Mouse (Mus musculus) lung, adult 2 months (tissue): ENCODE results near the gene Ccdc85a. TPM values are rescaled to one million over a fixed set of nuclear protein-coding genes. Genes with fewer than 3 reads are reported as not detected.

Experiments used
- DNase-seq: peaks from one replicate; pipeline ENCODE4 v3.0.0; 2022
- H3K4me1 ChIP-seq: fragments of 200-500 bp; 2 replicates; pipeline ENCODE4 v1.6.1; 2011; ENCODE audit warnings: low read length; ENCODE audit not compliant: control insufficient read depth, insufficient read depth
- H3K4me3 ChIP-seq: fragments of 200-500 bp; replicated peaks from 2 replicates; pipeline ENCODE3; 2011; ENCODE audit warnings: low read depth, mild to moderate bottlenecking, control low read depth, low read length; ENCODE audit errors: extremely low read depth
- CTCF ChIP-seq: fragments of 200-500 bp; IDR thresholded peaks from 2 replicates; pipeline ENCODE4 v1.5.1; 2011; ENCODE audit warnings: mild to moderate bottlenecking, low read length, control low read depth; ENCODE audit not compliant: insufficient read depth
- POLR2A ChIP-seq: fragments of 200-500 bp; IDR thresholded peaks from 2 replicates; pipeline ENCODE4 v1.6.1; 2011; ENCODE audit warnings: low read depth, mild to moderate bottlenecking, control low read depth, low read length, borderline replicate concordance; ENCODE audit errors: extremely low read depth
- WGBS: fragments of 180-500 bp; shearing (Covaris S2); methylation state at CpG from one replicate; pipeline ENCODE4 v1.1.7; 2018; 5-methylcytosine and 5-hydroxymethylcytosine counted together
- polyA plus RNA-seq: library from polyadenylated mRNA; depleted of rRNA; stranded (reverse); fragments of >200 nt; gene quantifications from 2 replicates; pipeline ENCODE4 v1.2.3, GENCODE M21; 2012

Gene Ccdc85a
- polyA plus RNA-seq, 1 experiment: 14.6 TPM

- Histone ChIP-seq H3K4me3 (no peak overlapping the region), H3K4me1 (no peaks in the 10 kb centered on the region; the same call in 1 of the 2 replicates)
- 74% methylated on average over 2 of the region's 2 CpGs for WGBS
- DNase-seq: no peak
- no peak for TF ChIP-seq CTCF
- no peak for TF ChIP-seq POLR2A
Observed at GRCm38 (mm10) chr11:28543429-28543828, 40.7 kb downstream of the Ccdc85a start.

- no peak overlapping the region for H3K4me3 ChIP-seq
- WGBS: 88% methylated on average over 1 of the region's 1 CpGs
- TF ChIP-seq CTCF: no peak
- TF ChIP-seq POLR2A: no peak
- H3K4me1 ChIP-seq: no peaks in the 10 kb centered on the region; the same call in 1 of the 2 replicates
- no peak for DNase-seq
Observed at GRCm38 (mm10) chr11:28541307-28541706, 42.8 kb downstream of the Ccdc85a start.

- WGBS: 86% methylated on average over 2 of the region's 2 CpGs
- TF ChIP-seq CTCF (no peak), POLR2A (no peak)
- H3K4me3 ChIP-seq: no peak overlapping the region
- no peak for DNase-seq
- H3K4me1 ChIP-seq: no peaks in the 10 kb centered on the region
Observed at GRCm38 (mm10) chr11:28533286-28533685, 50.8 kb downstream of the Ccdc85a start.

- H3K4me1 ChIP-seq: no peaks in the 10 kb centered on the region; the same call in 1 of the 2 replicates
- TF ChIP-seq CTCF (no peak), POLR2A (no peak)
- H3K4me3 ChIP-seq: no peak overlapping the region
- no peak for DNase-seq
Observed at GRCm38 (mm10) chr11:28501190-28501589, 82.9 kb downstream of the Ccdc85a start.

GRCm38 (mm10) chr11:28497034-28497433, 87.1 kb downstream of the Ccdc85a start:
- Histone ChIP-seq H3K4me3 (no peak overlapping the region), H3K4me1 (no peaks in the 10 kb centered on the region; the same call in 1 of the 2 replicates)
- DNase-seq: no peak
- no peak for TF ChIP-seq CTCF
- no peak for TF ChIP-seq POLR2A

GRCm38 (mm10) chr11:28493362-28493761, 90.8 kb downstream of the Ccdc85a start:
- DNase-seq: no peak
- TF ChIP-seq CTCF (no peak), POLR2A (no peak)
- Histone ChIP-seq H3K4me3 (no peak overlapping the region), H3K4me1 (no peaks in the 10 kb centered on the region; the same call in 1 of the 2 replicates)

- Histone ChIP-seq H3K4me3 (no peak overlapping the region), H3K4me1 (no peaks in the 10 kb centered on the region)
- 43% methylated on average over 1 of the region's 1 CpGs for WGBS
- no peak for TF ChIP-seq CTCF
- no peak for TF ChIP-seq POLR2A
- DNase-seq: no peak
Observed at GRCm38 (mm10) chr11:28491330-28491729, 92.8 kb downstream of the Ccdc85a start.

GRCm38 (mm10) chr11:28484083-28484729, 99.9 kb downstream of the Ccdc85a start:
- H3K4me3 ChIP-seq: no peak overlapping the region
- peaks cover 2% of the 10 kb centered on the region; the same call in 1 of the 2 replicates for H3K4me1 ChIP-seq
- 41% methylated on average over 4 of the region's 4 CpGs for WGBS
- DNase-seq: no peak
- TF ChIP-seq CTCF: no peak
- no peak for TF ChIP-seq POLR2A

GRCm38 (mm10) chr11:28477088-28477487, 107.0 kb downstream of the Ccdc85a start:
- DNase-seq: no peak
- H3K4me3 ChIP-seq: no peak overlapping the region
- no peaks in the 10 kb centered on the region for H3K4me1 ChIP-seq
- no peak for TF ChIP-seq POLR2A
- no peak for TF ChIP-seq CTCF
- 89% methylated on average over 1 of the region's 1 CpGs for WGBS

- DNase-seq: no peak
- no peak overlapping the region for H3K4me3 ChIP-seq
- no peaks in the 10 kb centered on the region for H3K4me1 ChIP-seq
- TF ChIP-seq POLR2A: no peak
- no peak for TF ChIP-seq CTCF
Observed at GRCm38 (mm10) chr11:28465726-28466125, 118.4 kb downstream of the Ccdc85a start.
